Mouse (Mus musculus) frontal cortex, adult (tissue): ENCODE results near the gene Ccdc9b.
A peak's percentile ranks its signal among the peaks of the same experiment; 100 is the strongest.

Experiments used
- ATAC-seq: cut with Nextera tagmentation; 2 replicates; pipeline ENCODE4 v1.9.2; 2017; ENCODE audit warnings: mild to moderate bottlenecking, moderate library complexity, mixed read lengths; ENCODE audit not compliant: low TSS enrichment

Gene Ccdc9b

DNA sequence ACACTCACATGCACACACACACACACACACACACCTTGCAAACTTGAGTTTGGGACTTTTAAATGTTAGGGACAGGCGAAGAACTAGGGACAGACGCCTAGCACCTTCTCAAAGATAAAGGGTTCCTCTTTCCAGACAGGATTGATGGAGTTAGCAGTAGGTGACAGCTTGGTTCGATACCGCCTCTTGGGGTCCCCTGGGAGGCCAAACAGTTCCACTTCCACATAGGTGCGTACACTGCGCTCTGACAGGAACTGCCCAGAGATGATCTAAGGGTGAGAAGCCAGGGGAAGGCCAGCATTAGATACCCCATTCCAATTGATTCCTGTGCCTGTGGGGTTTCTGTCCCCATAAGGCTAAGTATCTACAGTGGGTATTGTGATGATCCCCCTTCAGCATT is 48.8 kb downstream of the Ccdc9b start:
- ATAC-seq: no peak

GRCm38 (mm10) chr2:118711038-118711494 is 51.4 kb downstream of the Ccdc9b start:
- peak; percentile 43 for ATAC-seq

DNA sequence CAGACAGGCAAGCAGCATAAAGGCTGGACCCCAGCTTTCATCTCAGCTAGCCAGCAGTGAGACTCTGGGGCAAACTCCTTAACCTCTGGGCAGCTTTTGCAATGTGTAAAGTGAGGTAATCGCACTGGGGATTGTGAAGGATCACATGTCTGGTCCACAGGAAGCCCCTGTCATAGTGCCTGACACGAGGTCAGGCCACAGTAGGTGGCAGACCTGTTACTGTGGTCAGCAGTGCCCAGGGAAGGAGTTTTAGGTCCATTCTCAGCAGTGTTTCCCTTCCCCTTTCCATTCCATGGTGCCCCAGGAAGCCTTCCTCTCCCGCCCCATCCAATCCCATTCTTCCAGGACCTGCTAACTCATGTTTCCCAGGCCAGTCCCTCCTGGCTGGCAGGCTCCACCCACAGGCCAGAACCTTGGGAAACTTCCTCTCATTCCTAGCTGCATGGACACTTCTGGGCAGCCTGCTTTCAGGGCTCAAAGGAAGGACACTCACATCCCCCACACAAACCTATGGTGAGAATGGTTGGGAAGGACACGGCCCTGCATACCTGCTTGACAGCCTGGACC is 52.7 kb downstream of the Ccdc9b start:
- ATAC-seq: no peak

GRCm38 (mm10) chr2:118708472-118708871 is 54.0 kb downstream of the Ccdc9b start:
- no peak for ATAC-seq

- peak; percentile 62 for ATAC-seq
Observed at GRCm38 (mm10) chr2:118706436-118706835, 56.0 kb downstream of the Ccdc9b start.
